Mouse (Mus musculus): ENCODE data around the gene Cel. TPM values are rescaled to one million over a fixed set of nuclear protein-coding genes. Genes with fewer than 3 reads are reported as not detected.

Cel gene
- total and polyA plus RNA-seq, 3 experiments = not detected

DNA sequence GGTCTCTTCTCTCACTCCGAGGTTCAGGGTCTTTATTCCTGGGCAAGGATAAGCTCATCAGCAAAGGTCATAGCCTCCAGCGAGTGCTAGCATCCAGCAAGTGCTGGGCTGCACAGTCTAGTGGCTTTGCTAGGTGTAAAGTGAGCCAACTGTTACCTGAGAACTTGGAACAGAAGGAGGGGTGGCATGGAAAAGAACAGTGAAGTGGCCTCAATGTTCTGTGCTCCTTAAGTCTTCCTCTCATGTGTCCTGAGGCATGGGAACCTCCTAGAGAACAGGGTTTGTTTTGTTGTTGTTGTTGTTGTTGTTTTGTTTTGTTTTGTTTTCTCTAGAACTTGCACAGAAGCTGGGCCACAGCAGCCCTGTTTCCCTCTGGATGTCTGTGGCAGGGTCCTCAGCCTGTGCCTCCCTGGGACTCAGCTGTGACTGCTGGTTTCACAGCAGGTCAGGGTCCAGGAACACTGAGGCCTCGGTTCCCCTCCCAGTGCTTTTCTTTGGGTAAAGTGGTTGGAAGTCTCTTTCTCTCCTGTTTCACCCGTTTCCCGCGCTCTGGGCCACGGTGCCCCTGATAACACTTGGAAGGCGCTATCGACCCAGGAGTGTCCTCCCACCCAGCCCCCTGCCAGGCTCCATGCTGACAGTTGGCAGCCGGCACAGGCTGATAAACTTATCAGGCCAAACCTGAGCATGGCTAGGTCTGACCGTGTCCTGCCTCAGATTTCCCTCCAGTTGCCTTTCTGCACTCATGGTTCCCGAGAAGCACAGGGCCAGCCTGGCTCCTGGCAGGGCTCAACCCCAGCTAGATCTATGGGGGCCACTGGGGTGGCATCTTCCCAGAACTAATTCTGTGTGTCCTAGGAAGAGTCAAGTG lies 38.8 kb upstream of the Cel start (continued):
- peak; percentile 95 for TF ChIP-seq RCOR1 (IDR thresholded peaks at IDR 0.05; ENCODE audit: low read depth, low read length)
- peak; percentile 62 for TF ChIP-seq CHD2 (IDR thresholded peaks at IDR 0.05; ENCODE audit: low read length)
- TF ChIP-seq SMC3 (IDR thresholded peaks at IDR 0.05; ENCODE audit: low read depth, low read length) = no peak
- TF ChIP-seq MYC (IDR thresholded peaks at IDR 0.05; ENCODE audit: low read depth, low read length) = peak; percentile 12; the same call in 1 of the 2 replicates
- TF ChIP-seq UBTF (IDR thresholded peaks at IDR 0.05; ENCODE audit: borderline replicate concordance, insufficient read depth, low read depth, low read length) = 0 out of 2 replicates have a peak, but pooled peaks have one; percentile 44

DNA sequence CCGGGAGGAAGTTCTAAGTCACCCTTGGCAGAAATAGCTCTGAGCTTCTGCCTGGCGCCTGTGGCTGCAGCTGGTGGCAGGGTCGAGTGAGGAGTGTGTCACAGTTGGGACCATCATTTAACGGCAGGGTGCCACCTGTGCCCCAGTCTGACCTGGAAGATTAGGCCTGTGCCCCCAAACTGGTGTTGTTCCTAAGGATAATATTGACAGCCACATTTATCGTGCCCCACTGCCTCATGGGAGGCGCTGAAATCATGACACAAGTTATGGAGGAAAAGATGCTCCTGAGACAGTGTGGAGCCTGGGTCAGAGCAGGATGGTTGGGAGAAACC lies 36.3 kb upstream of the Cel start:
- peaks cover 39 to 74% of the 10 kb centered on the region in 2 experiments for H3K4me1 ChIP-seq (ENCODE audit: control insufficient read depth in 1 of 2, insufficient read depth in 2 of 2, low read length in 2 of 2)
- peak; percentile 47 for DNase-seq (ENCODE audit: low read depth, low spot score)
- H3K9me3 ChIP-seq (replicated peaks; ENCODE audit: insufficient read depth, low read length) = no peaks in the 10 kb centered on the region
- peak overlapping the region; percentile 84 for H3K9ac ChIP-seq (ENCODE audit: control insufficient read depth, low read depth, low read length, poor library complexity, severe bottlenecking)
- peak in 1 of 2 experiments; percentile 11; a peak in 1 of 4 replicates for TF ChIP-seq EP300 (IDR thresholded peaks at IDR 0.05; ENCODE audit: low read depth in 1 of 2, low read length in 2 of 2)
- 0 out of 2 replicates have a peak, but pooled peaks have one; percentile 14 for TF ChIP-seq TCF12 (IDR thresholded peaks at IDR 0.05; ENCODE audit: low read depth, low read length)
- TF ChIP-seq ZKSCAN1 (IDR thresholded peaks at IDR 0.05; ENCODE audit: low read depth, low read length) = no peak
- TF ChIP-seq ZC3H11A (IDR thresholded peaks at IDR 0.05; ENCODE audit: low read depth, low read length) = no peak
- H3K27ac ChIP-seq (ENCODE audit: control insufficient read depth, low read depth, low read length) = peak overlapping the region; percentile 100
- no peaks in the 10 kb centered on the region for H3K27me3 ChIP-seq (ENCODE audit: control insufficient read depth in 1 of 2, insufficient read depth in 2 of 2, low read length in 2 of 2)
- H3K4me3 ChIP-seq (ENCODE audit: control insufficient read depth in 1 of 2, insufficient read depth in 1 of 2, low read depth in 2 of 2, low read length in 2 of 2) = no peak overlapping the region
- H3K36me3 ChIP-seq (ENCODE audit: control insufficient read depth in 1 of 2, insufficient read depth in 2 of 2, low read length in 2 of 2) = peaks cover 0 to 68% of the 10 kb centered on the region in 2 experiments; a peak in 2 of 4 replicates
- peaks cover 2% of the 10 kb centered on the region; the same call in 1 of the 2 replicates for H3K79me2 ChIP-seq (ENCODE audit: control insufficient read depth, insufficient read depth, low read length, poor library complexity)

DNA sequence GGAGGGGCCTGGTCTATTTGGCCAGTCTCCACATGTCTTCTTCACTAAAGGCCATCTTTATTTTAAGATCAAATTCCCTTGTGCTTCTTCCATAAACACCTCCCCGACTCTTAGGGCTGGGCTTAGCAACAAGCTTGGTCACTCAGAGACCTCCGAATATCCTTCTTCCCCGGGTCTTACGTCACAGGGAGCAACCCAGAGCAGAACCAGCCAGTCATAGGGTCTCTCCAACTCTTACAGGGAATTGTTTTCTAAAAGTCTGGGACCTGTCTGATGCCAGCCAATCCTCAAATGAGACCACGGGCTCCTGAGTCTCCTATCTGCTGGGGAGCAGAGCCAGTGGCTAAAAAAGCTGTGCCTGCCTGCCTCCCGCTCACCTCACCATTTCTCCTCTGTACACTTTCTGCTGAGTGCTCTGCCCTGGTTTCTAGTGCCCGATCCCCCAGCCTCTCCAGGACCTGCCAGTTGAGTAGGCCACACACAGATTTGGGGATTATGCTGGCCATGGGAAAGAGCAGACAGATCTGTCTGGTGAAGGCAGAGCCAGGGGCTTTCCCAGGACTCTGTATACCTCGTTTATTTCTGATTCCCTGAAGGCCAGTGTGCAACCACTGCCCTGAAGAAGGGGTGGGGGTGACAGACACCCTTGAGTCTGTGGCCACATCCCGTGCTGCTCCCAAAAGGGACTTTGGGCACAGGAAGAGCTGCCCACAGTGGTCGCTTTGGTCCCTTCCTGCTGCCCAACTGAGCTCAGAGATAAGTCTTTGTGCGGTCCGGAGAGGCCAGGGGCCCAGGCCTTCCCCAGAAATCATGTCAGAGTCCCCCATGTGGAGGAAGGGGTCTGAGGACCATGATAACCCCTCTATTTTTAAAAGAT lies 35.7 kb upstream of the Cel start:
- Histone ChIP-seq H3K27ac (ENCODE audit: control insufficient read depth, low read depth, low read length) (peak overlapping the region; percentile 100), H3K9ac (ENCODE audit: control insufficient read depth, low read depth, low read length, poor library complexity, severe bottlenecking) (peak overlapping the region; percentile 84), H3K27me3 (ENCODE audit: control insufficient read depth in 1 of 2, insufficient read depth in 2 of 2, low read length in 2 of 2) (no peaks in the 10 kb centered on the region), H3K9me3 (replicated peaks; ENCODE audit: insufficient read depth, low read length) (no peaks in the 10 kb centered on the region), H3K4me3 (ENCODE audit: control insufficient read depth in 1 of 2, insufficient read depth in 1 of 2, low read depth in 2 of 2, low read length in 2 of 2) (no peak overlapping the region), H3K79me2 (ENCODE audit: control insufficient read depth, insufficient read depth, low read length, poor library complexity) (peaks cover 2% of the 10 kb centered on the region; the same call in 1 of the 2 replicates), H3K4me1 (ENCODE audit: control insufficient read depth in 1 of 2, insufficient read depth in 2 of 2, low read length in 2 of 2) (peaks cover 37 to 68% of the 10 kb centered on the region in 2 experiments), H3K36me3 (ENCODE audit: control insufficient read depth in 1 of 2, insufficient read depth in 2 of 2, low read length in 2 of 2) (peaks cover 0 to 62% of the 10 kb centered on the region in 2 experiments; a peak in 2 of 4 replicates)
- DNase-seq (ENCODE audit: low read depth, low spot score) = peak; percentile 72
- TF ChIP-seq ZNF384 (IDR thresholded peaks at IDR 0.05; ENCODE audit: low read depth, low read length) (no peak), ETS1 (IDR thresholded peaks at IDR 0.05; ENCODE audit: low read depth, low read length) (no peak), TBP (IDR thresholded peaks at IDR 0.05; ENCODE audit: low read depth, low read length) (0 out of 2 replicates have a peak, but pooled peaks have one; percentile 60), JUND (IDR thresholded peaks at IDR 0.05; ENCODE audit: low read depth, low read length) (no peak), E2F4 (IDR thresholded peaks at IDR 0.05; ENCODE audit: borderline replicate concordance, low read depth, low read length) (no peak), CHD1 (IDR thresholded peaks at IDR 0.05; ENCODE audit: low read depth, low read length) (peak; percentile 64; the same call in 1 of the 2 replicates), USF1 (IDR thresholded peaks at IDR 0.05; ENCODE audit: low read depth, low read length) (no peak), MYC (IDR thresholded peaks at IDR 0.05; ENCODE audit: low read depth, low read length) (0 out of 2 replicates have a peak, but pooled peaks have one; percentile 9), GABPA (IDR thresholded peaks at IDR 0.05; ENCODE audit: low read depth, low read length) (no peak), SMC3 (IDR thresholded peaks at IDR 0.05; ENCODE audit: low read depth, low read length) (no peak), USF2 (IDR thresholded peaks at IDR 0.05; ENCODE audit: borderline replicate concordance in 1 of 2, insufficient read depth in 1 of 2, low read depth in 1 of 2, low read length in 2 of 2) (no peak), SIN3A (IDR thresholded peaks at IDR 0.05; ENCODE audit: low read length) (peak; percentile 26; the same call in 1 of the 2 replicates), HCFC1 (IDR thresholded peaks at IDR 0.05; ENCODE audit: low read depth, low read length) (0 out of 2 replicates have a peak, but pooled peaks have one; percentile 22), CHD2 (IDR thresholded peaks at IDR 0.05; ENCODE audit: low read length) (no peak), KAT2A (conservative IDR thresholded peaks at IDR 0.05; ENCODE audit: low read depth, low read length) (no peak), ZC3H11A (IDR thresholded peaks at IDR 0.05; ENCODE audit: low read depth, low read length) (no peak), RAD21 (IDR thresholded peaks at IDR 0.05; ENCODE audit: low read depth, low read length) (no peak), RCOR1 (IDR thresholded peaks at IDR 0.05; ENCODE audit: low read depth, low read length) (0 out of 2 replicates have a peak, but pooled peaks have one; percentile 4), ELF1 (IDR thresholded peaks at IDR 0.05; ENCODE audit: low read depth, low read length) (no peak)
